Comparison of ENCODE assay signal across 8 mouse cellular contexts in genomic region chr5:139894025-139894508, GRCm38 (mm10). TPM values are rescaled to one million over a fixed set of nuclear protein-coding genes. Genes with fewer than 3 reads are reported as not detected.
DNase-seq lines count a peak whose midpoint lies in the region; ATAC-seq and TF ChIP-seq lines count a peak whose summit lies in the region.
"Had no signal": no experiment of that assay in that cellular context is flagged by ENCODE, and none has a peak within 500 bp of the region (broad histone marks: within the 10 kb centered on the region; RNA-seq: fewer than 3 reads in every experiment).

No protein-coding gene starts in this region.

- H3K4me2 ChIP-seq in lung, embryonic 15.5 days = no peak overlapping the region
- H3K4me2 ChIP-seq in heart, postnatal 0 days (ENCODE audit: low read depth, low read length) = no peak overlapping the region
- H3K4me2 ChIP-seq in stomach, embryonic 15.5 days = no peak overlapping the region

- no peak for TF ChIP-seq CTCF in heart, postnatal 0 days (IDR thresholded peaks at IDR 0.05; ENCODE audit: low read depth)

- H3K9ac ChIP-seq in lung, embryonic 15.5 days = no peak overlapping the region
- H3K9ac ChIP-seq in heart, postnatal 0 days (replicated peaks; ENCODE audit: low read depth, low read length) = no peak overlapping the region
- H3K9ac ChIP-seq in stomach, embryonic 15.5 days = no peak overlapping the region

- H3K4me1 ChIP-seq in lung, embryonic 15.5 days = peaks cover 28% of the 10 kb centered on the region; the same call in 1 of the 2 replicates
- H3K4me1 ChIP-seq in heart, postnatal 0 days (ENCODE audit: control insufficient read depth, insufficient read depth) = no peaks in the 10 kb centered on the region
- peaks cover 12% of the 10 kb centered on the region; the same call in 1 of the 2 replicates for H3K4me1 ChIP-seq in stomach, embryonic 15.5 days

- no peaks in the 10 kb centered on the region for H3K27me3 ChIP-seq in lung, embryonic 15.5 days
- H3K27me3 ChIP-seq in heart, postnatal 0 days (ENCODE audit: control insufficient read depth, insufficient read depth, low read length) = peaks cover 25% of the 10 kb centered on the region
- no peaks in the 10 kb centered on the region for H3K27me3 ChIP-seq in stomach, embryonic 15.5 days (replicated peaks)

- ATAC-seq in lung, embryonic 15.5 days (ENCODE audit: borderline replicate concordance, extremely low read depth, low FRiP score, low TSS enrichment) = peak; percentile 62; the same call in 1 of the 2 replicates
- peak; percentile 51 for ATAC-seq in heart, postnatal 0 days (ENCODE audit: insufficient read depth, low read depth)
- 0 out of 2 replicates have a peak, but pooled peaks have one; percentile 38 for ATAC-seq in stomach, embryonic 15.5 days (ENCODE audit: insufficient read depth, low FRiP score, low read depth)
- ATAC-seq: inflammation-experienced regulatory T-cells, adult 6 months had no signal

- TF ChIP-seq EP300 in heart, postnatal 0 days (IDR thresholded peaks at IDR 0.05; ENCODE audit: low read depth) = no peak

- 34% methylated on average over 12 of the region's 12 CpGs for WGBS in lung, embryonic 15.5 days
- 65% methylated on average over 12 of the region's 12 CpGs for WGBS in heart, postnatal 0 days
- 62% methylated on average over 12 of the region's 12 CpGs for WGBS in stomach, embryonic 15.5 days

- H3K4me3 ChIP-seq in lung, embryonic 15.5 days = no peak overlapping the region
- no peak overlapping the region for H3K4me3 ChIP-seq in heart, postnatal 0 days (ENCODE audit: low read depth, low read length)
- no peak overlapping the region for H3K4me3 ChIP-seq in stomach, embryonic 15.5 days (replicated peaks)

- H3K27ac ChIP-seq in lung, embryonic 15.5 days = no peak overlapping the region
- 0 out of 2 replicates have a peak overlapping the region, but pooled peaks have one; percentile 34 for H3K27ac ChIP-seq in heart, postnatal 0 days (ENCODE audit: low read depth)
- no peak overlapping the region for H3K27ac ChIP-seq in stomach, embryonic 15.5 days

- DNase-seq in lung, adult 18-20 months = no peak
- DNase-seq in heart, postnatal 0 days (ENCODE audit: low spot score) = no peak
- DNase-seq in kidney, postnatal 14 days = peak; percentile 75
- DNase-seq in thymus, postnatal 25 days = no peak
- no peak for DNase-seq in adrenal gland, postnatal 25 days

- H3K9me3 ChIP-seq in lung, embryonic 15.5 days = no peaks in the 10 kb centered on the region
- no peaks in the 10 kb centered on the region for H3K9me3 ChIP-seq in heart, postnatal 0 days (replicated peaks; ENCODE audit: control insufficient read depth, low read length)
- no peaks in the 10 kb centered on the region for H3K9me3 ChIP-seq in stomach, embryonic 15.5 days

- no peaks in the 10 kb centered on the region for H3K36me3 ChIP-seq in lung, embryonic 15.5 days
- H3K36me3 ChIP-seq in heart, postnatal 0 days (replicated peaks; ENCODE audit: control insufficient read depth, insufficient read depth, low read length) = no peaks in the 10 kb centered on the region
- no peaks in the 10 kb centered on the region for H3K36me3 ChIP-seq in stomach, embryonic 15.5 days

RNA-seq across cellular contexts. Expression of gene Elfn1, which starts 13.7 kb away (rescaled TPM):
- polyA plus RNA-seq in lung, embryonic 15.5 days (2015; fragmentation: Nextera tagmentation; extraction: Ambion mirVana) = 0.11 and 0.47 TPM in 2 replicates
- 1.3 and 1.9 TPM in 2 replicates for total RNA-seq in heart, postnatal 0 days (2014; rRNA removed; ENCODE audit: low replicate concordance)
- polyA plus RNA-seq in heart, postnatal 0 days (2015; fragmentation: Nextera tagmentation; extraction: Ambion mirVana) = 0.07 and 0.10 TPM in 2 replicates
- 0.24 and 0.79 TPM in 2 replicates for polyA plus RNA-seq in stomach, embryonic 15.5 days (2015; fragmentation: Nextera tagmentation; extraction: Ambion mirVana)
- total RNA-seq in adrenal gland, postnatal 25 days (2021) = 16.4 and 17.0 TPM in 2 replicates
- polyA plus RNA-seq: inflammation-experienced regulatory T-cells, adult 6 months had no signal
